Mouse (Mus musculus): ENCODE results near the gene Gng8. TPM values are rescaled to one million over a fixed set of nuclear protein-coding genes. Genes with fewer than 3 reads are reported as not detected.
A peak's percentile ranks its signal among the peaks of the same experiment; 100 is the strongest.

Gene Gng8
- polyA plus RNA-seq, 1 experiment from 2014 or later, result 18.5 TPM

DNA sequence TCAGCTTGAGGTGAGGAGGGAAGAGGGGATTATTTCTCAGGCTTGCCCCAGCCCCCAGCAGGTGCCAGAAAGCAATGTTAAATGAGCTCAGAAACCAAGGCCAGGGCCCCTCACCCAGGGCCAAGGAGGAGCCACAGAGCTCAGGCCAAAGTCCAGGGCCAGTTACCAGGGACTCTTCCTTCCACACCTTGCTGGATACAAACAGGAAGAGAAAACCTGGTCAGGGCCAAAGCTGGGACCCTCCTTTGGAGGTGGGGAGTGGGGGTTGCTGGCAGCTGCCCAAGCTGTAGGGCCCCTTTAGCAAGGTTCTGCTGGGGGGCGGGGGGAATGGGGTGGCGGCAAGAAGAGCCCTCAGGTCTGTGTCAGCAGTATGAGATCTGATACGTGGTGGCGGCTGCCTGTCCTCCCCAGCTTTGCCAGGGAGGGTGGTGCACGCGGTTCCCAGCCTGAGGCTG is 30.3 kb downstream of the Gng8 start:
- no peaks in the 10 kb centered on the region for H3K27me3 ChIP-seq (ENCODE audit: low read depth, poor library complexity, severe bottlenecking)
- H3K36me3 ChIP-seq, result peaks cover 52% of the 10 kb centered on the region
- no peaks in the 10 kb centered on the region for H3K9me3 ChIP-seq (replicated peaks)
- DNase-seq (ENCODE audit: low spot score), result no peak
- H3K27ac ChIP-seq, result peak overlapping the region; percentile 96
- 68% methylated on average over 6 of the region's 6 CpGs for WGBS
- H3K4me1 ChIP-seq, result peaks cover 58% of the 10 kb centered on the region
- peak overlapping the region; percentile 85 for H3K4me3 ChIP-seq

DNA sequence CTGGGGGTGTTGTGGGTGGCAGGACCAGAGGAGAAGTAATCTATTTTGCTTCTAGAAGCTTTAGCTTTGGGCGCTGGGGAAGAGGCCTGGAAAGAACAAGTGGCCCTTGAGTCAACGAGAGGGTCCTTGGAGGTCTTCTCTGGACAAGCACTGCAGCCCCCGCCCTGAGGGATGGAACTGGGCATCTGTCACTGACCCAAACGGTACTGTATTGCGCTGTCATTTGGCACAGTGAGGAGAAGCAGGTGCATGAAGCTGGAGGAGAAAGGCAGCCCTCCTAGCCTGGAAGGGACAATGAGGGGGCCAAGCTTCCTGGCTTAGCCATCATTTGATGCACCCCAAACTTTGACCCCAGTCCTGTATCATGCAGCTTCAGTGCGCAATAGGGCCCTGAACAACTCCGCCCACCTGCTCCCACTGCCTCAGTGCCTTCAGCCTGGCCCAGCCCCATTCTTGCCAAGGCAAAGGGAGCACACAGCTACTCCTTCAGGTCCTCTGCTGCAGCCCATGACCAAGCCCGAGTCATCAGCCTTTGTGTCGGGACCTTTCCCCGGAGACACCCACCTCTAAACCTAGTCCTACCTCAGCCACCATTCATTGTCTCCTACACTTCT is 30.9 kb downstream of the Gng8 start:
- Histone ChIP-seq H3K9me3 (replicated peaks) (no peaks in the 10 kb centered on the region), H3K27ac (peak overlapping the region; percentile 96), H3K27me3 (ENCODE audit: low read depth, poor library complexity, severe bottlenecking) (no peaks in the 10 kb centered on the region), H3K4me3 (peak overlapping the region; percentile 85), H3K4me1 (peaks cover 54% of the 10 kb centered on the region), H3K36me3 (peaks cover 47% of the 10 kb centered on the region)
- 69% methylated on average over 10 of the region's 10 CpGs for WGBS
- peak; percentile 35 for DNase-seq (ENCODE audit: low spot score)

DNA sequence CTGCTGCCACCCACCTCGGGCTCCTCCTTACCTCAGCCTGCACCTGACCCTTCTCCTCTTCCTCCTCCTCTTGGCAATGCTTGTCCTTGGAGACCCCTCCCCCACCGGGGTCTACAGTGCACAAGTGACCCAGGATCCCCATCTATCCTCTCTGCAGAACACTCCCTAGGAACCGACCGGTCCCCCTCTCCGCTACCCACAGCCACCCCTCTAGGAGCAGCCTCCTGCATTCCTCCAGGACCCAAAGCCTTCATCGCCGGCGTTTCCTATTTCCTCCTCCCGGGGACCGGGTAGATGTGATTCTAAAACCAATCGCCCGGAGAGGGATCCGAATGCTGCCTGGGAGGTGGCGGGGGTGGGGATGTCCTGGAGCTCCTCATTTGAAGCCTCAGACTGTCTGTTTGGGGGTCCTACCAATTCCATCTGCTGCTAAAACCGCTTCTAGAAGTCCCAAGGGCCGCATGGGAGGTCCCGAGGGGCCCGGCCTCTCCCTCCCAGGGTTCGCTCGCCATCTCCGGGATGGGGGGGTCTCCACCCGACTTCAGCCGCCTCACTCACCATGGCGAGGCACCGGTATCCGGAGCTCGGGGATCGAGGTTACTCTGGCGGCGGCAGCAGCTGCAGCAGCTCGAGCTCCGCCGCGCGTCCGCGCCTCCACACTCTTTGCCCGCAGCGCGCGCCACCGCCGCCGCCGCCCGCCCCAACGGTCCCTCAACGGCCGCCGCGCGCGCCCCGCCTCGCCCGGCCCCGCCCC is 31.9 kb downstream of the Gng8 start:
- peak overlapping the region; percentile 96 for H3K27ac ChIP-seq
- H3K4me3 ChIP-seq, result peak overlapping the region; percentile 85
- WGBS, result under 1% methylated on average over 57 of the region's 57 CpGs
- DNase-seq (ENCODE audit: low spot score), result no peak
- peaks cover 37% of the 10 kb centered on the region for H3K36me3 ChIP-seq
- H3K4me1 ChIP-seq, result peaks cover 45% of the 10 kb centered on the region
- H3K9me3 ChIP-seq (replicated peaks), result no peaks in the 10 kb centered on the region
- H3K27me3 ChIP-seq (ENCODE audit: low read depth, poor library complexity, severe bottlenecking), result no peaks in the 10 kb centered on the region

DNA sequence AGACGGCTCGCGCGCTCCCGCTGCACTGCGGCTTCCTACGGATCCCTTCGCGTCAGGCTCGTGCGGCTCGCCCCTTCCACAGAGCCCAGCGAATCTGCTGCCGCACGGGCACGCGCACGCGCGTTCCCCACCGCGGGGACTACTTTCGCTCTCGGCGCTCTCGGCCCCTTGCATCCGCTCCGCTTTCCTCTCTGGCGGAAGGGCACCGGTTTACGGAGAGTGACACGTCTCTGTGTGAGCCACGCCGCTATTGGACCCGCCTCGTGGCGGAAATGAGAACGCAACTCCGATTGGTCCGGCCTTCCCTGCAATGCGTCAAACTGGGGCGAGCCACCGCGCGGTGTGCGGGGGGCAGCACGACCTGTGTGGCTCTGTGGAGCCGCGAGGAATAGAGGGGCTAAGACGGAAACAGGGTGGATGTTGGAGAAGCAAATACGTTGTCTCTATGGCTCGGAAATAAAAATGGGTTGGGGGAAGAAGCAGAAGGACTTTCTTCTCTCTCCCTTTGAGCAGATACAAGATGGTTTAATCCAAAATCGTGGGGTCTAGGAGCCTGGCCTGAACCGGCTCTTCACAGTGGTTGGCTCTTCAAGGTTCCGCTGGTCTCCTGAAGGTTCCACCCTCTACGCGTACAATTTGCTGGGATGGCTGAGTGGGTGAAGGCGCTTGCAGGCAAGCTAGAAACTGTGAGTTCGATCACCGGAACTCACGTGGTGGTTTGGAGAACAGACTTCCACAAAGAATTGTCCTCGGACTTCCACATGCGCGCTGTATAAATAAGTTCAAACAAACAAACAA is 32.6 kb downstream of the Gng8 start, which contains the start of gene Calm3:
Gene Calm3 (minus strand): TSS at position 78 of the 798 bp plus-strand sequence.
- H3K36me3 ChIP-seq, result peaks cover 29% of the 10 kb centered on the region
- peak; percentile 100 for DNase-seq (ENCODE audit: low spot score)
- H3K4me3 ChIP-seq, result peak within 1 kb of the TSS; percentile 85
- peaks cover 38% of the 10 kb centered on the region for H3K4me1 ChIP-seq
- no peaks in the 10 kb centered on the region for H3K27me3 ChIP-seq (ENCODE audit: low read depth, poor library complexity, severe bottlenecking)
- H3K27ac ChIP-seq, result peak within 1 kb of the TSS; percentile 96
- 2% methylated on average over 64 of the region's 64 CpGs for WGBS
- no peaks in the 10 kb centered on the region for H3K9me3 ChIP-seq (replicated peaks)

DNA sequence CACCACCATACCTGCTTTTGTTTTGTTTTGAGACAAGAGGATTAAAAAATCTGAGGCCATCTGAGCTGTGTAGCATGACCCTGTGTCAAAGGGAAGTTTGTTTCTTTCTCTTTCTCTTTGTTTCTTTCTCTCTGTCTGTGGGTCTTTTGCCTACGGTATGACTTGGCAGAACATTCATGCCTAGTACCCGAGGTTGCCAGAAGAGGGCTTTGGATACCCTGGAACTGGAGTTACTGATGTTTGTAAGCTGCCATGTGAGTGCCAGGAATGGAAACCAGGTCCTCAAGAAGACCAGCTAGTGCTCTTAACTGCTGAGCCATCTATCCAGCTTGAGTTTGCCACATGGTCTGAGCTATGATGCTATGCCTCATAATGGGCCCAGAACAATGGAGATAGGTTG is 36.8 kb downstream of the Gng8 start:
- Histone ChIP-seq H3K36me3 (no peaks in the 10 kb centered on the region), H3K27me3 (ENCODE audit: low read depth, poor library complexity, severe bottlenecking) (no peaks in the 10 kb centered on the region), H3K27ac (no peak overlapping the region), H3K9me3 (replicated peaks) (no peaks in the 10 kb centered on the region), H3K4me3 (no peak overlapping the region), H3K4me1 (no peaks in the 10 kb centered on the region)
- WGBS, result 42% methylated on average over 2 of the region's 2 CpGs
- DNase-seq (ENCODE audit: low spot score), result no peak

DNA sequence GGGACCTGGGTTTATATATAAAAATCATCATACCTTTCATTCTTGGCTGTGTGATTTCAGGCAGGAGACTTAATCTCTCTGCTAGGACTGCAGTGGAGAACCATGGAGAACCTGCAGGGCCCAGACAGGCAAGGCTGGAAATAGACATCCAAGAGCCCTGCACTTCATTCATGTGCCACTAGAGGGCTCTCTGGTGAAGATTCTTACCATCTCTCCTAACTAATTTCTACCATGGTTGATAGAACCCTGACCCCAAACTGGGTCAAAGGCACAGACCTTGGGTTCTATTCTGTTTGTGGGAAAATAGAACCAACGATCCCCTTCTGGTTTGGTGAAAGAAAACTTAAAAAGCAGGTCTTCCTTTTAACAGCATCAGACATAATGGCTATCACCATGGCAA is 39.3 kb downstream of the Gng8 start:
- H3K27ac ChIP-seq, result no peak overlapping the region
- no peaks in the 10 kb centered on the region for H3K4me1 ChIP-seq
- WGBS, result 19% methylated on average over 1 of the region's 1 CpGs
- H3K36me3 ChIP-seq, result no peaks in the 10 kb centered on the region
- H3K9me3 ChIP-seq (replicated peaks), result no peaks in the 10 kb centered on the region
- H3K4me3 ChIP-seq, result no peak overlapping the region
- DNase-seq (ENCODE audit: low spot score), result peak; percentile 78
- H3K27me3 ChIP-seq (ENCODE audit: low read depth, poor library complexity, severe bottlenecking), result no peaks in the 10 kb centered on the region

DNA sequence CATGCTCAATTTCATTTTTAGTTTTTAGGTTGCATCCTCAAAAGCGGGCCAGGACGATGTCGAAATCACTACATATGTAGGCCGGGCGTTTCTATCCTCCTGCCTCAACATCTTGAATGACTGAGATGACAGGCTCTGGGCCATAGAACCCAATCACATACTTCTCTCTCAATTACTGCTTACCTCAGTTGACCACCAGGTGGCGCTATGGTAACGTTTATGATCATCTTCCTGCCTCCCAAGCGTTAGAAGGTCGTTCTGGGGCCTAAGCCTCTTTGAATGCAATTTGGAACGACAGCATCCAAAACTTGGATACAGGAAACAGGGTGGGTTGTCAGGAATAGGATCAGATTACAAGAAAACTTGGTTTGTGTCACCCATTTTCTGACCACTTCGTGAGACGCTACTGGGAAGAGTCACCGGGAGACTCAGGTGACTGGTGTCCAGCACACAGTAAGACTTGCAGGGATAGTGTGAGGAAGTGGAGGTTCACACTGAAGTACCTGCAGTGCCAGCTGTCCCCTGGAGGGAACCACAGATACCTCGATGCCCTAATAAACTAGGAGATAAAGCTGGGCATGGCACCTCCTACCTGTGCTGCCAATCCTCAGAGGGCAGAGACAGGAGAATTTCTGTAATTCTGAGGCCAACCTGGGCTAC is 40.5 kb downstream of the Gng8 start:
- WGBS, result 19% methylated on average over 14 of the region's 14 CpGs
- Histone ChIP-seq H3K36me3 (no peaks in the 10 kb centered on the region), H3K4me3 (no peak overlapping the region), H3K9me3 (replicated peaks) (no peaks in the 10 kb centered on the region), H3K4me1 (no peaks in the 10 kb centered on the region), H3K27me3 (ENCODE audit: low read depth, poor library complexity, severe bottlenecking) (no peaks in the 10 kb centered on the region), H3K27ac (no peak overlapping the region)
- DNase-seq (ENCODE audit: low spot score), result peak; percentile 92

DNA sequence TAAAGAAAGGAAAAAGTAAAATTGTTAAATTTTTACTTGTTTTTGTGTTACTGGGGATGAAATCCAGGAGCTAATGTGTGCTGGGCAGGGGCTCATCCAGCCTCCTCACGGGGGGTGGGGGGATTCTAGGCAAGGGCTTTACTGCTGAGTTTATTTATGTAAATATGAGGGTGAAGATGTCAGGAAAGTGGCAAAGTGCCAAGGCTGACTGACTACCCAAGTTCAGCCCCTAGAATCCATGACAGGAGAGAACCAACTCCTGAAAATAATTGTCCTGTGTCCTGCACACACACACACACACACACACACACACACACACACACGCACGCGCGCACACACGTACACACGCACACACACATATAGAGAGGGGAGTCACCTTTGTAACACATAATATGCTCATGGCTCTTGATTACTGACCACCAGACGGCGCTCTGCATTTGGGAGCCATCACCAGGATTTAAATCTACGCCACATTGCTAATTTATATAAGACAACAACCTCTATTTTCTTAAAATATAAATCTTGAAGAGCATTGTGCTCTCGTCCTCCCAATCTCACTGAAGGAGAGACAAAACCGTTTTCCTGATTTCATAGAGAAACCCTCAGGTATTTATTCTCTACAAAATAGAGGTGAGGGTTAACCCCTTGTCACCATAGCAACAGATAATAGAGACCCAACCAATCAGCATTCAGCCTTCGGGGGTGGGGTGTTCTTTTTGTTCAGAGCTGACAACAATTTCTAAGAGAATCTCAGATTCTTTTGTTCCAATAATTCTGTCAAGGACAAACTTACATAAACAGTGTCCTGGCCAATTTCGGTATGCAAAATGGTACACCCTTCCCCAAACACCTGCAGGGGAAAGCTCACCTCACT is 41.4 kb downstream of the Gng8 start:
- 48% methylated on average over 14 of the region's 14 CpGs for WGBS
- Histone ChIP-seq H3K27ac (no peak overlapping the region), H3K4me3 (no peak overlapping the region), H3K36me3 (no peaks in the 10 kb centered on the region), H3K27me3 (ENCODE audit: low read depth, poor library complexity, severe bottlenecking) (no peaks in the 10 kb centered on the region), H3K9me3 (replicated peaks) (no peaks in the 10 kb centered on the region), H3K4me1 (no peaks in the 10 kb centered on the region)
- DNase-seq (ENCODE audit: low spot score), result no peak

DNA sequence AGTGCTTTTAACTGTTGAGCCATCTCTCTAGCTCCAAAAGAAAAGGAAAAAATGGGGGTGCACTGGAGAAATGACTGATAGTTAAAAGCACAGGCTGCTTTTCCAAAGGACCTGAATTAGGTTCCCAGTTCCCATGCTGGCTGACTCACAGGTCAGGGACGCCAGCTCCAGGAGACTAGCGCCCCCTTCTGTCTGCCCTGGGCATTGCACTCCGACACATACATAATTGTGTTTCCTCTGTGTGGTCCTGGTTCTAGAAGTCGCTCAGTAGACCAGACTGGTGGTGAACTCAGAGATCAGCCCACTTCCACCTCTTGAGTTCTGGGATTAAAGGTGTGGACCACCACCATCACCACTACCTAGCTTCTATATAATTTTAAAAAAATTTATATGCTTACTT is 45.7 kb downstream of the Gng8 start:
- no peaks in the 10 kb centered on the region for H3K9me3 ChIP-seq (replicated peaks)
- H3K36me3 ChIP-seq, result no peaks in the 10 kb centered on the region
- H3K27ac ChIP-seq, result no peak overlapping the region
- no peak for DNase-seq (ENCODE audit: low spot score)
- WGBS, result 40% methylated on average over 4 of the region's 4 CpGs
- no peak overlapping the region for H3K4me3 ChIP-seq
- H3K27me3 ChIP-seq (ENCODE audit: low read depth, poor library complexity, severe bottlenecking), result no peaks in the 10 kb centered on the region
- H3K4me1 ChIP-seq, result 0 out of 2 replicates have a peak, but pooled peaks cover 3% of the 10 kb centered on the region

DNA sequence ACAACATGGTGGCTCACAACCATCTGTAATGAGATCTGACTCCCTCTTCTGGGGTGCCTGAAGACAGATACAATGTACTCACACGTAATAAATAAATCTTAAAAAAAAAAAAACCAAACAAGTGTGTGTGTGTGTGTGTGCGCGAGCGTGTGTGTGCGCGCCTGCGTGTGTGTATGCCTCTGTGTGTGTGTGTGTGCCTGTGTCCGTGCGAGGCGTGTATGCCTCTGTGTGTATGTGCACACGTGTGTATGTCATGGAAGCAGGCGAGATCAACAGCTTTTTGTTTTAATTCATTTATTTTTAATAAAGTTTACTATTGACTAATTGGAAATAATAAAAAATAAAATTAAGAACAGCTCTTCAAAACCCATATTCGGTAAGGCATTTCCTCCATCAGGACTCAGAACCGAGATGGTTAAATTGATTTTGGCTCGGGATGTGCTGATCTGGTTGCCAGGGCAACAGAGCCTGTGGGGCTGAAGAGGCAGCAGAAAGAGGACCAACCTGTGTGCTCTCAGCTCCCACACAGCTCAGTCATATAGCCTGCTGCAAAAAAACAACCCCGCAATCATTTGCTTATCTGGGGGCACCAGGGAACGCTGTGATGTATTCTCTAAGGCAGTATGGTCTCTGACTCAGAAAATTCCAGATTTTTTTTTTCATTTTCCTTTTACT is 46.7 kb downstream of the Gng8 start:
- no peaks in the 10 kb centered on the region for H3K27me3 ChIP-seq (ENCODE audit: low read depth, poor library complexity, severe bottlenecking)
- H3K36me3 ChIP-seq, result no peaks in the 10 kb centered on the region
- H3K4me3 ChIP-seq, result no peak overlapping the region
- 0 out of 2 replicates have a peak, but pooled peaks cover 3% of the 10 kb centered on the region for H3K4me1 ChIP-seq
- no peak for DNase-seq (ENCODE audit: low spot score)
- no peaks in the 10 kb centered on the region for H3K9me3 ChIP-seq (replicated peaks)
- no peak overlapping the region for H3K27ac ChIP-seq
- 77% methylated on average over 17 of the region's 17 CpGs for WGBS

DNA sequence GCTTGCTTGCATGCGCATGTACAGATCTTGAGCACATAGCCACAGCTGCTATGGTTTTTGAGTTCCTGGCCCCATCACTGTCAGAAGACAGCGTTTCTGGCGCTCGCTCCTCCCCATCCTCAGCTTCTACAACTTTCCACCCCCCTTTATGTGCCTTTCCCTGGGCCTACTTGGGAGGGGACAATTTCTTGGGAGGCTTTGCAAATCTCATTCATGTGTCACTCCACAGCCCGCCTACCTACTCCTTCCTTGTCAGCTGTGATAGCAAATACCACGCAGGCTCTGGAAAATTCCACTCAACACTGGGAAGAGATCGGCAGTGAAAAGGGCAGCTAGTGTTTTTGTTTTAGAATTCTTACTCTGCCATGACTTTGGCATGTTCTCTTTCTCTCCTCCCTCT is 48.7 kb downstream of the Gng8 start:
- Histone ChIP-seq H3K36me3 (no peaks in the 10 kb centered on the region), H3K27ac (no peak overlapping the region), H3K4me3 (no peak overlapping the region), H3K4me1 (peaks cover 21% of the 10 kb centered on the region), H3K27me3 (ENCODE audit: low read depth, poor library complexity, severe bottlenecking) (peaks cover 8% of the 10 kb centered on the region), H3K9me3 (replicated peaks) (no peaks in the 10 kb centered on the region)
- WGBS, result 68% methylated on average over 7 of the region's 7 CpGs
- no peak for DNase-seq (ENCODE audit: low spot score)

All from limb, embryonic 10.5 days (tissue).